ENCODE assay signal across 17 mouse cellular contexts in the genomic region with DNA sequence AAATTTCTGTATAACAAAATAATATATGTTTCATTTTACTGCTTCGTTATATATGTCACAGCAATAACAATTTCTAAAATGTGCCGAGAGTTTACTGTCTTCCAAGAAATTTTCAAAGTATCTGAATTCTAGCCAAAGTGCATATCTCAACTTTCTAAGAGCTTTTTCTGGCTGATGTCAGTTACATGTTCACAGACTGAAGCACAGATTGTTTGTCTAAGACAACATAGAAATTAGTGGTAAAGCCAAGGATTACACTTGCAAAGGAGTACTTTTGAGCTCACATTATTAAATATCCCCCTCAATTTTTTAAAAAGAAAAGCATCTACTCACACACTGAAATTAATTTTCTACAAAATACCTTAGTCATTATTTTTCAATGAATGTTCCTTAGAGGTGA.
"Had no signal": no experiment of that assay in that cellular context is flagged by ENCODE, and none has a peak within 500 bp of the region (broad histone marks: within the 10 kb centered on the region; RNA-seq: fewer than 3 reads in every experiment).

No protein-coding gene starts in this region.

- H3K27me3 ChIP-seq: lung, embryonic 15.5 days; megakaryocyte, embryonic 14.5 days; midbrain, embryonic 13.5 days; midbrain, embryonic 15.5 days; neural tube, embryonic 12.5 days; stomach, embryonic 15.5 days had no signal

- H3K4me2 ChIP-seq: lung, embryonic 15.5 days; midbrain, embryonic 11.5 days; midbrain, embryonic 13.5 days; midbrain, embryonic 15.5 days; neural tube, embryonic 12.5 days; stomach, embryonic 15.5 days had no signal

- DNase-seq: liver, postnatal 0 days; lung, adult 2 months; lung, postnatal 14 days; lung, postnatal 36 days; right cerebral cortex, postnatal 14 days; thymus, adult 18-20 months; thymus, postnatal 14 days; thymus, postnatal 36 days had no signal

- H3K36me3 ChIP-seq: lung, embryonic 15.5 days; midbrain, embryonic 13.5 days; midbrain, embryonic 15.5 days; neural tube, embryonic 12.5 days; stomach, embryonic 15.5 days had no signal

- H3K27ac ChIP-seq: lung, embryonic 15.5 days; macrophage; midbrain, embryonic 13.5 days; midbrain, embryonic 15.5 days; neural tube, embryonic 12.5 days; stomach, embryonic 15.5 days had no signal

- H3K4me1 ChIP-seq: lung, embryonic 15.5 days; megakaryocyte, embryonic 14.5 days; midbrain, embryonic 13.5 days; midbrain, embryonic 15.5 days; neural tube, embryonic 12.5 days; stomach, embryonic 15.5 days had no signal

- H3K9me3 ChIP-seq: lung, embryonic 15.5 days; megakaryocyte, embryonic 14.5 days; midbrain, embryonic 13.5 days; midbrain, embryonic 15.5 days; neural tube, embryonic 12.5 days; stomach, embryonic 15.5 days had no signal

- ATAC-seq: liver, postnatal 0 days; lung, postnatal 0 days; midbrain, embryonic 13.5 days; midbrain, embryonic 15.5 days had no signal

- H3K4me3 ChIP-seq: lung, embryonic 15.5 days; megakaryocyte, embryonic 14.5 days; midbrain, embryonic 13.5 days; midbrain, embryonic 15.5 days; neural tube, embryonic 12.5 days; stomach, embryonic 15.5 days had no signal

- H3K9ac ChIP-seq: liver, postnatal 0 days; lung, embryonic 15.5 days; midbrain, embryonic 13.5 days; midbrain, embryonic 15.5 days; neural tube, embryonic 12.5 days; stomach, embryonic 15.5 days had no signal
